Mouse (Mus musculus) forebrain, embryonic 10.5 days (tissue): ENCODE results near the gene Derl3. TPM values are rescaled to one million over a fixed set of nuclear protein-coding genes. Genes with fewer than 3 reads are reported as not detected.

Experiments
- DNase-seq: peaks from one replicate; pipeline ENCODE4 v3.0.0-alpha.2; 2017; ENCODE audit warnings: low spot score; ENCODE audit errors: extremely low spot score
- H3K27ac ChIP-seq: fragments of 300-500 bp; sonication (generic); 2 replicates; pipeline ENCODE4 v1.5.1; 2016; ENCODE audit warnings: mild to moderate bottlenecking
- H3K27me3 ChIP-seq: fragments of 300-500 bp; sonication (generic); 2 replicates; pipeline ENCODE4 v1.6.1; 2016; ENCODE audit warnings: mild to moderate bottlenecking; ENCODE audit not compliant: poor library complexity, severe bottlenecking
- H3K36me3 ChIP-seq: fragments of 300-500 bp; sonication (generic); replicated peaks from 2 replicates; pipeline ENCODE4 v1.6.1; 2016; ENCODE audit warnings: mild to moderate bottlenecking, moderate library complexity
- H3K4me1 ChIP-seq: fragments of 300-500 bp; sonication (generic); 2 replicates; pipeline ENCODE4 v1.6.1; 2016
- H3K4me3 ChIP-seq: fragments of 300-500 bp; sonication (generic); 2 replicates; pipeline ENCODE4 v1.5.1; 2016; ENCODE audit warnings: mild to moderate bottlenecking, moderate library complexity
- H3K9me3 ChIP-seq: fragments of 300-500 bp; sonication (generic); 2 replicates; pipeline ENCODE4 v1.6.1; 2016; ENCODE audit warnings: mild to moderate bottlenecking, moderate library complexity
- WGBS: fragments of 180-500 bp; shearing (Covaris S2); methylation state at CpG from one replicate; pipeline ENCODE4 v1.1.7; 2016; 5-methylcytosine and 5-hydroxymethylcytosine counted together
- polyA plus RNA-seq: library from polyadenylated mRNA; unstranded; fragments of >200 nt; fragmentation: Nextera tagmentation; extraction: Ambion mirVana; gene quantifications from 2 replicates; pipeline ENCODE4 v1.2.1, GENCODE M21; 2016

Gene Derl3
- polyA plus RNA-seq, 1 experiment from 2014 or later = 1.8 TPM

DNA sequence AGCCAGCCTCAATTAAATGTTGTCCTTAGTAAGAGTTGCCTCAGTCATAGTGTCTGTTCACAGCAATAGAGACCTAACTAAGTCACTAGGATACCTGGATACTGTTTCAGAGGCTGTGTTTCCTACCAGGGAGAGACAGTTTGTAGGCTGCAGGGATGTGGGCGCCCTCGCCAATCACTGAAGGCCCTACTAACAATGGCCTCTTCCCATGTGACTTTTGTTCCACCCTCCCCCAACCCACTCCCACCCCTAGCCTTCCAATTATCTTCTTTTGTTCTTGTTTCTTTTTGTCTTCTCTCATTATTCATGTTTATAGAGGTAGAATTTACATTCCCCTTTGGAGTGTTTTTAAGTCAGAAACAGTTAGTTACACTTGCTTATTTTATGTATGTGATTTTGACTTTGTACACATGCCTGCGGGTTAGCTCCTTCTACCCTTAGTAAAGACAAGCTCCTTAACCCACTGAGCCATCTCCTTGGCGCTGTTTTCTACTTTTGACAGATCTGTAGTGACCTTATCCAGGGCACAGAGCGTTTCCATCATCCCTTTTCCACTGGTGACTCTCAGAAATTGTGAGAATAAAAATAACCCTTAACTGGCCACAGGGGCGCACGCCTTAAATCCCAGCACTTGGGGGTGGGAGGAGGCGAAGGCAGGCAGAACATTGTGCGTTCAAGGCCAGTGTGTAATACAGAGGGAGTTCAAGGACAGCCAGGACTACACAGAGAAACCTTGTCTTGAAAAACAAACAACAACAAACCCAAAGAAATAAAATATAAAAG lies 48.0 kb downstream of the Derl3 start:
- H3K4me3 ChIP-seq = no peak overlapping the region
- H3K27ac ChIP-seq = no peak overlapping the region
- WGBS = 63% methylated on average over 9 of the region's 9 CpGs
- peaks cover 53% of the 10 kb centered on the region for H3K27me3 ChIP-seq
- H3K4me1 ChIP-seq = peaks cover 37% of the 10 kb centered on the region
- no peak for DNase-seq
- H3K36me3 ChIP-seq = no peaks in the 10 kb centered on the region
- H3K9me3 ChIP-seq = no peaks in the 10 kb centered on the region

DNA sequence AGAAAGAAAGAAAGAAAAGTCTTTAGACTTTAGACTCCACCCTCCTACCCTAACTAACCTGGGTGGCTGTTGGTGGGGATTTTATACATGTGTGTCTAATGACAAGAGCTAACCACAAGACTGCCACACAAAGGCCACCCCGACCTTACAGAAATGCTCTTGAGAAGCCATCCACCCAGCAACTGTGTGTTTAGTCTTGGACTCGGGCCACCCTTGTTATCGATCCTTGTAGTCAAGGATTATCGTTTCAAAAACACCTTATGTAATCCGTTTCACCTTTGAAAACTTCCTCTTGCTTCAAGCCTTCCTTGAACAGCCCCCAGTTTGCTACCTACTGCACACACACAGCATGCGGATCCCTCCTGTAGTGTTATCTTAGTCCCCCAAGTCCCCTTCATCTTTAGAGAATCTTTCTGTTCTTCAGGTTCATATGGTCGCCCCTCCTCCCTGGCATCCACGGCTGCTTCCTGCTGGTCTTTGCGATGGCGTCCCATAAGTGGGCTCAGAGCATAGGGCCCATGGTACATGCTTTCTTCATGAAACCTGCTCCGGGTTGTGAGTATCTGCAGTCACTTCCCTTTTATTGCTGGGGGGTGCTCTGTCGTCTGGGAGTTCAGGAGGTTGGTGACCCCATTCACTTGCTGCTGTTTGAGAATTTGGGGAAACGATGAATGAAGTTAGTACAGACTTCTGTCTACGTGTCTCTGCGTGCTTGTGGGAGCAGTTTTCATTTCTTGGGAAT lies 49.7 kb downstream of the Derl3 start, which contains the start of gene Vpreb3:
Gene Vpreb3, plus strand, starts transcription at position 322 of the 742 bp plus-strand sequence.
- Histone ChIP-seq H3K27me3 (peaks cover 41% of the 10 kb centered on the region), H3K9me3 (no peaks in the 10 kb centered on the region), H3K36me3 (no peaks in the 10 kb centered on the region), H3K4me3 (no peak within 1 kb of the TSS), H3K27ac (no peak within 1 kb of the TSS), H3K4me1 (peaks cover 30% of the 10 kb centered on the region)
- DNase-seq = no peak
- WGBS = 85% methylated on average over 15 of the region's 15 CpGs

DNA sequence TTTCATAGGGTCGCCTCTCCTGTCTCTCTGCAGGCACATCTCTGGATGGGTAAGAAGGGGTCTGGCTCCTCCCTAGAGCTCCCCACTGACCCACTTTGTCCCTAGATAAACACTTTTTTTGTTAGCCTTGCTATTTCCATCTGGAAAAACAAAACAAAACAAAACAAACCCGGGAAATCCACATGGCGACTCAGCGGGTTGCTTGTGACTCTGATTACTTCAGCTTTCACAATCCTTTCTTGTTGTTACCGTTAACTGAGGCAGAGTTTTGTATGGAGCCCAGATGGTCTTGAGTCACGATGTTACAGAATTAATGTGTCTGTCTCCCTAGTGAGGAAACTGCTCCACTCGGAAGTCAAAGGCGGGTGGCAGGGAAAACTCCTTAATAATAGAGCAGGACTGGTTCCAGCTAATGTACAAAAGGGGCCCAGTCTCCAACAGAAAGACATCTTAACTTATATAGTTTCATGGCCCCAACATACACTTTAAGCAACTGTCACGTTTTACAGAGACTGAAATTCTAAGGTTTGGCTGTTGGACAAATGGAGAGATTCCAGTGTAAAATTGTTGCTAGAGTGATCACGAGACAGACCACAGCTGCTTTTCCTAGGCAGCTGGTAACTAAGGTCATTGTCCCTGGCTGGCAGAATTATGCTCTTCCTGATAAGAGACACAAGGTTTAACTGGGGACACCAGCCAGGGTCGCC lies 51.0 kb downstream of the Derl3 start:
- 37% methylated on average over 11 of the region's 11 CpGs for WGBS
- Histone ChIP-seq H3K27me3 (peaks cover 44% of the 10 kb centered on the region), H3K9me3 (no peaks in the 10 kb centered on the region), H3K27ac (no peak overlapping the region), H3K36me3 (no peaks in the 10 kb centered on the region), H3K4me3 (no peak overlapping the region), H3K4me1 (peaks cover 30% of the 10 kb centered on the region)
- DNase-seq = no peak

DNA sequence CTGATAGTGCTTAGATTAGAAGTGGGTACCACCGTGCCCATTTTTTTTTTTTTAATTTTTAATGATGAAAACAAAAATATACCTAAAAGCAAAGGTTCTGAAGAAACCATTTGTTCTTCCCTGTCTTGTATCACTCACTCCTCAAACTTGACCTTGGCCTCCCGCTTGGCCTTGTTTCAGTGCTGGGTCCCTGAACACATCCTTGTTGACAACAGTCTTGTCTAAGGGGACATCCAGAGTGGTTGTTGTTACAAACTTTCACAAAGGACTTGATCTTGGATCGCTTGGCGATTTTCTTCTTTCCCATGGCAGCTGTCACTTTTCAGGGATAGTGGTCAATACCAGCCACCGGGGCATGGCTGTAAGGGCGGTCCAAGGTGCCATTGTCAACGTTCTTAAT lies 52.0 kb downstream of the Derl3 start:
- no peak for DNase-seq
- peaks cover 44% of the 10 kb centered on the region for H3K27me3 ChIP-seq

More for the DNA sequence above, 52.0 kb downstream of the Derl3 start:
- Histone ChIP-seq H3K9me3 (no peaks in the 10 kb centered on the region), H3K36me3 (no peaks in the 10 kb centered on the region), H3K4me1 (peaks cover 26% of the 10 kb centered on the region), H3K27ac (no peak overlapping the region), H3K4me3 (no peak overlapping the region)
- WGBS = 95% methylated on average over 7 of the region's 7 CpGs

Other genes with a start within 250 kb of the Derl3 start
- 0.99 and 1.0 TPM in 2 replicates for gene Susd2, start 249.4 kb upstream of the Derl3 start, polyA plus RNA-seq
- gene Cabin1, start 129.1 kb upstream of the Derl3 start, polyA plus RNA-seq = 34.6 and 36.6 TPM in 2 replicates
- 95.4 and 99.6 TPM in 2 replicates for gene Ddt, start 120.0 kb upstream of the Derl3 start, polyA plus RNA-seq
- not detected in 2 replicates for gene Gm20441, start 112.5 kb upstream of the Derl3 start, polyA plus RNA-seq
- gene Gstt3, start 112.0 kb upstream of the Derl3 start, polyA plus RNA-seq = 1.1 and 1.9 TPM in 2 replicates
- 3.8 and 4.4 TPM in 2 replicates for gene Gstt1, start 94.8 kb upstream of the Derl3 start, polyA plus RNA-seq
- not detected in 2 replicates for gene Gstt4, start 70.9 kb upstream of the Derl3 start, polyA plus RNA-seq
- gene Gstt2, start 56.0 kb upstream of the Derl3 start, polyA plus RNA-seq = 7.3 and 8.3 TPM in 2 replicates
- gene Mif, start 33.2 kb upstream of the Derl3 start, polyA plus RNA-seq = 3,631 and 3,763 TPM in 2 replicates
- gene Smarcb1, start 28.2 kb downstream of the Derl3 start, polyA plus RNA-seq = 275 and 283 TPM in 2 replicates
- 8.8 and 10.7 TPM in 2 replicates for gene Chchd10, start 39.7 kb downstream of the Derl3 start, polyA plus RNA-seq
- gene Mmp11, start 43.1 kb downstream of the Derl3 start, polyA plus RNA-seq = 22.5 and 24.6 TPM in 2 replicates
- gene Gm867, start 47.3 kb downstream of the Derl3 start, polyA plus RNA-seq = 0.26 TPM in 1 of 2 replicates, not detected in the other
- 0.48 and 0.63 TPM in 2 replicates for gene Vpreb3, start 49.6 kb downstream of the Derl3 start, polyA plus RNA-seq
- 0.12 and 0.19 TPM in 2 replicates for gene Gm5134, start 61.1 kb downstream of the Derl3 start, polyA plus RNA-seq
- 35.5 and 38.1 TPM in 2 replicates for gene Zfp280b, start 139.2 kb downstream of the Derl3 start, polyA plus RNA-seq
- gene Slc5a4b, start 217.5 kb downstream of the Derl3 start, polyA plus RNA-seq = not detected in 2 replicates